Comparison of ENCODE assay signal across 9 mouse cellular contexts in genomic region chr1:162147554-162147953, GRCm38 (mm10).
"Had no signal": no experiment of that assay in that cellular context is flagged by ENCODE, and none has a peak within 500 bp of the region (broad histone marks: within the 10 kb centered on the region; RNA-seq: fewer than 3 reads in every experiment).

No protein-coding gene starts in this region.

- ATAC-seq: liver, postnatal 0 days had no signal

- DNase-seq: kidney, adult 18-20 months; kidney, postnatal 25 days; layer of hippocampus, postnatal 36 days; liver, postnatal 0 days; lung, postnatal 10 days; lung, postnatal 36 days; midbrain, embryonic 14.5 days; thymus, adult 2 months; thymus, postnatal 25 days had no signal
